Mouse (Mus musculus) embryo, embryonic 10.5 days (tissue): ENCODE measurements around the gene Bhlhb9.
"Not testable (repeated sequence)": the region's sequence is repeated elsewhere in the genome, so short reads cannot be mapped to it uniquely, and the experiment has no call there.

Experiments
- DNase-seq: peaks from one replicate; pipeline ENCODE4 v3.0.0-alpha.2; 2015; ENCODE audit warnings: low spot score

The Bhlhb9 gene

DNA sequence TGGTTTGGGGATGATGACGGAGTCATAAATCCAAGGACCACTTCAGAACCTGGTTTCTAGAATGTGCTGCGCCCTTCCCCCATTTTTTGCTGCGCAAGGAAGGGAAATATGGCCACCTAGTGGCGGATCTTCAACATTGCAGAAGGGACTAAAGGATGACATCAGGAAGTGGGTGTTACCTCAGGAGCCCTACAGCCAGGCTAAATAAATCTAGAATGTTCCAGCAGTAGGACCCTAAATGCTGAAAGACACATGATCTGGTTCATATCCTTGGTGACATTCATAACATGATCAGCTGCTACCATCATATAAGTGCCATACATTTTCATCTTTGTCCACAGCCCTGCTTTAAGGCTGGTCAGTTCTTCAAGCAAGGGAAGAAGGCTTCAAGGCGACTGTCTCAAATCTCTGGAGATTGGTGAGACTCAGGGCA is at the start of gene Bhlhb9:
Gene Bhlhb9 (plus strand): TSS at position 383 of the 433 bp plus-strand sequence.
- DNase-seq, result peak; percentile 70

DNA sequence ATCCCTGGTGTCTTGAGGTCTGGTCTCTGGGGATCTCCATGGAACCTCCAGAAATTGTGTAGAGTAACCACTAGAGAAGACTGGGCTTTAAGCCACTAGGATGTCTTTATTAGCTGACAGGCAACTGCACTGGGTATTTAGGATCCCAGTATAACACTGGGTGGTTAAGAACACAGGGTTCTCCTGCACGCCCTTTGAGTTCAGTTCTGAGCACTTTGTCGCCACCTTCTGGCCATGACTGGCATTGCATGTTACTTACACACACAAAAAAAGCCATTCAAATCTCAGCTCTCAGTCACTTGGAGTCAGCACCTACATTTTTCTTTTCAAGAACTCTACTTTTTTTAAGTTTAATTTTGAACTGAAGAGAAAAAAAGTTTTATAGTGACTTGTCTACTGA is 44.6 kb upstream of the Bhlhb9 start:
- peak; percentile 80 for DNase-seq

- peak; percentile 35 for DNase-seq
Measured at GRCm38 (mm10) chrX:135761707-135762106, 35.7 kb upstream of the Bhlhb9 start.

- no peak for DNase-seq
Measured at GRCm38 (mm10) chrX:135768043-135768548, 29.3 kb upstream of the Bhlhb9 start.

DNA sequence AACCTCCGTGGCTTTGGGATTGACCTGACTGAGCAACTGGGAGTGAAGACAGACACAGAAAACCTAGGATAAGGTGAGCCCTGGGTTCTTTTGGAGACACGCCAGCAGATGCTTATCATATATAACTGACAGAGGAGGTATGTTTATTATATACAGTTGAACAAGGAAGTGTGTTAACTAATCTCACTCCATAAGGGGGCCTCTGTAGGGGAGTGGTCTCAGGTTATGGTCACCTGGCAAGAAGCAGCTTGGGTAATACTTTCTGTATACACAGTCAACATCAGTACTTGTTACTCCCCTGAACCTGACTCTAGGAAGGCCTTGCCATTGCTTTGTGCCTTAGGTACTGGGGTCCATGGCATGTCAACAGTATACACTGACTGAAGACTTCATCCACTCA is 28.8 kb upstream of the Bhlhb9 start:
- DNase-seq, result no peak

- no peak for DNase-seq
Measured at GRCm38 (mm10) chrX:135791536-135791935, 5.9 kb upstream of the Bhlhb9 start.

- DNase-seq, result peak; percentile 2
Measured at GRCm38 (mm10) chrX:135792326-135792725, 5.1 kb upstream of the Bhlhb9 start.

- peak; percentile 73 for DNase-seq
Measured at GRCm38 (mm10) chrX:135795591-135796304, 1.6 kb upstream of the Bhlhb9 start.

GRCm38 (mm10) chrX:135796305-135797211 is 836 bp upstream of the Bhlhb9 start:
- DNase-seq, result peak; percentile 13

GRCm38 (mm10) chrX:135804149-135804548 is 6.8 kb downstream of the Bhlhb9 start:
- DNase-seq, result no peak

- DNase-seq, result peak; percentile 72
Measured at GRCm38 (mm10) chrX:135805780-135806179, 8.4 kb downstream of the Bhlhb9 start.

- DNase-seq, result not testable (repeated sequence)
Measured at GRCm38 (mm10) chrX:135835896-135836295, 38.5 kb downstream of the Bhlhb9 start.

- no peak for DNase-seq
Measured at GRCm38 (mm10) chrX:135837896-135838295, 40.5 kb downstream of the Bhlhb9 start.

DNA sequence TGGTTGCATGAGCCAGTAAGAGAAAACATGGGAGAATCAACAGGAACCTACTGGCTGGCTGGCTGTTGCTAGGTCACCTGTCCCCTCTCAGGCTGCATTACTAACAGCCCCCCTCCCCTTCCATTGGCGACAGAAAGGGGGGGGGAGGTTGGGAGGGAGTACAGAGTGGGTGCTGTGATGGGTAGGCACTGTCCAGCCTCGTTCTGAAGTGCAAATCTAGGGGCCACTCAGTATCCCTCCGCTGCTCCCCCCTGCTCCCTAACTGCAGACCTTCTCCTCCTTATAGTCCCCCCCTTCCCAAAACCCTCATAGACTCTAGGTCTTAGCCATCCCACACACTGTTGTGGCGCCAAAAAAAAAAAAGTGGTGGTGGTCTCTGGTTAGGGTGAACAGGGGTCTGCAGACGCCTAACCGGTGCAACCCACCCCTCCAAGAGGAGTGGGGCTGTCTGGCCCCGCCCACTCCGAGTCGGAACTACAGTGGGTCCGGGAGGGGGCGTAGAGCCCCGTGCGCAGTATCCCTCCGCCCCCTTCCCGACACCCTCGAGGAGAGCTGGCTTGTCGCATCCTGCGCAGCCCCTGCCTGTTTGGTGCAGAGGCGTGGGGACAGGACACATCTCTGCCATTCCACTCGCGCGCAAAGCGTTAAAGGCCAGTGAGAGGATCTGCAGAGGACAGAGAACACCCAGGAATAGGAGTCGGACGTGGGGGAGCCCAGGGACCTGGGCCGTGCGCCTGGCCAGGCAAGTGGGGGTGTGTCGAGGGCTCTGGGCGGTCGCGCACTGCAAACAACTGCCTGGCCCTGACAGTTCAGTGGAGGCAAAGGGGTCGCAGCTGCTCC is 41.3 kb downstream of the Bhlhb9 start, which contains the start of gene Gprasp2:
Gene Gprasp2 (plus strand): TSS at position 514 of the 840 bp plus-strand sequence.
- DNase-seq, result peak; percentile 47

DNA sequence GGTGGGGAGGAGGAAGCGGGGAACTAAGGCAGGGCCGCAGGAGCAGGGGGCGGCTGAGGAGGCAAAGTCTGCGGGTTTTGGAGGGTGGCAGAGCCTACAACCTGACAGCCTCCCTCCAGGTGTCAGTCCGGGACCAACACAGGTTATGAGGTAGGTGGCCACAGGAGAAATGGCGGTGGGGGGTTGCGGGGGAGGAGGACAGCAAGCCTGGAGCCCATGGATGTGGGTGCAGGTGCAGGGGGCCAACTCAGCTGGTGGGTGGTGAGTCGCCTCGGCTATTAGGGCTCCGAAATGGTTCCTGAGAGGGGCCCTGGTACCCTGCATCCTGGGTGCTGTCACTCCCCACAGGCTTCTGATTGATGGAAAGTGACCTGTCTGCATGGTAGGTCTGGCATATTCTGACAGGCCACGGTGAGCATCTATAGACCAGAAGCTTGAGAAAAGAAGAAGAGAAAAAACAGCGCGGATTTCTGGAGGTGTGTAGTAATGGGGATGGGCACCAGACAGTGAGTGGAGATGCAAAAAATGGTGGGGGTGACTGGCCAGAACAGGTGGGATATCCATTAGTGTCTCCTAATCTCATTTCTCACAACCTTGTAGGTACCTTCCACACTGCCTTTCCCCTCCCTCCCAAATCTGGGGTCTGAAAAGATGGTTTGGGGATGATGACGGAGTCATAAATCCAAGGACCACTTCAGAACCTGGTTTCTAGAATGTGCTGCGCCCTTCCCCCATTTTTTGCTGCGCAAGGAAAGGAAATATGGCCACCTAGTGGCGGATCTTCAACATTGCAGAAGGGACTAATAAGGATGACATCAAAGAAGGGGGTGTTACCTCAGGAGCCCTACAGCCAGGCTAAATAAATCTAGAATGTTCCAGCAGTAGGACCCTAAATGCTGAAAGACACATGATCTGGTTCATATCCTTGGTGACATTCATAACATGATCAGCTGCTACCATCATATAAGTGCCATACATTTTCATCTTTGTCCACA is 42.3 kb downstream of the Bhlhb9 start:
- DNase-seq, result peak; percentile 61

GRCm38 (mm10) chrX:135866806-135867205 is 69.4 kb downstream of the Bhlhb9 start:
- not testable (repeated sequence) for DNase-seq

DNA sequence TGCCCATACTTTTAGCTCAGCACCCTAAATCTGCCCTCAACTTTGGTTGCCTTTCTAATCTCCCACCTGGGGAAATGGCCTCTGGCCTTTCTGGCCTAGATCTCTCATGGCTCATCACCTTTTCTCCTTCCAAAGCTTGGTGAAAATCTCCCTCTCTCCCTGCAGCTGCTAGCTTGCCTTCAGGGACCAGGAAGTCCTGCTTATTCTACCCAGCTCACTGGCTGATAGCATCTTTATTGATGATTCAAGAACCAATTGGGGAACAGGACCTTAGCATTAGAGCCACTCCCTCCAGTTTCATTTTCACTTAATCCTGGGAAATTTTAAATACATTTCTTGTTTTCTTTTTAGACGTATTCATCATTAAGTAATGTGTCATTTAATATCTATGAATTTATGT is 79.3 kb downstream of the Bhlhb9 start:
- no peak for DNase-seq

GRCm38 (mm10) chrX:135879626-135880025 is 82.2 kb downstream of the Bhlhb9 start:
- DNase-seq, result no peak

- peak; percentile 77 for DNase-seq
Measured at GRCm38 (mm10) chrX:135885411-135886233, 88.2 kb downstream of the Bhlhb9 start.

GRCm38 (mm10) chrX:135886234-135886585 is 88.8 kb downstream of the Bhlhb9 start:
- DNase-seq, result peak; percentile 31
